Mouse (Mus musculus) liver, adult 2 months (tissue): ENCODE results near the gene Hmgcll1.

Experiments used
- CTCF ChIP-seq: fragments of 200-500 bp; IDR thresholded peaks from 2 replicates; pipeline ENCODE4 v1.5.1; 2011; ENCODE audit warnings: low read depth, low read length, control low read depth
- POLR2A ChIP-seq: fragments of 200-500 bp; IDR thresholded peaks from 2 replicates; pipeline ENCODE4 v1.6.1; 2011; ENCODE audit warnings: low read length, control low read depth; ENCODE audit not compliant: insufficient read depth; ENCODE audit errors: extremely low read depth

DNA sequence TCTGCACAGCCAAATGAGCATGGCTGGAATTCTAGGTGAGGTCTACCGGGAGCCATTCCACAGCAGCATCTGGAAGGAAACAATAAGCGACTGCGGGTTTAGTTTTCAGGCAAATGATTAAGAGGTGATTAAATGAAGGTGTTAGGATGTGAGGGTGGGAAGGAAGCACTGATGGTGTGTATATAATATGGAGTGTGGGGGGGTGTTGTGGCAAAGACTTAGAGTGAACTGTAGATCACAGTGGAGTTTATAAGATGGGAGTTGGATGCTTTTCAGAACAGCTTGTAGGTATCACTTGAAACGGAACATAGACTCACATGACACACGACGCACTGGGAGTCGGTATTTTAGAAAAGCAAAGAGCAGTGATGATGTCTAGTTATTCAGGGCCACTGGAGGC, 20.4 kb downstream of the Hmgcll1 start:
- TF ChIP-seq CTCF (no peak), POLR2A (no peak)
